Comparison of ENCODE assay signal across 9 mouse cellular contexts in genomic region chr1:14503881-14504742, GRCm38 (mm10).
DNase-seq lines count a peak whose midpoint lies in the region; ATAC-seq and TF ChIP-seq lines count a peak whose summit lies in the region.
"Had no signal": no experiment of that assay in that cellular context is flagged by ENCODE, and none has a peak within 500 bp of the region (broad histone marks: within the 10 kb centered on the region; RNA-seq: fewer than 3 reads in every experiment).

No protein-coding gene starts in this region.

- peak overlapping the region; percentile 8; the same call in 1 of the 2 replicates for H3K4me3 ChIP-seq in intestine, embryonic 14.5 days (ENCODE audit: low read depth, low read length)
- no peak overlapping the region for H3K4me3 ChIP-seq in intestine, embryonic 16.5 days (ENCODE audit: low read length)
- H3K4me3 ChIP-seq in CH12.LX (replicated peaks in 1 of 3; ENCODE audit: low read depth in 2 of 3, low read length in 2 of 3, poor library complexity in 1 of 3): no peak overlapping the region
- peak overlapping the region; percentile 28 for H3K4me3 ChIP-seq in embryonic facial prominence, embryonic 11.5 days (ENCODE audit: low read depth, low read length)
- peak overlapping the region; percentile 13; the same call in 1 of the 2 replicates for H3K4me3 ChIP-seq in hindbrain, postnatal 0 days (ENCODE audit: low read length)

- no peak for TF ChIP-seq RAD21 in CH12.LX (IDR thresholded peaks at IDR 0.05; ENCODE audit: low read depth, low read length)

- H3K4me1 ChIP-seq in intestine, embryonic 14.5 days (replicated peaks; ENCODE audit: control insufficient read depth, insufficient read depth, low read length): peaks cover 5% of the 10 kb centered on the region; the same call in 1 of the 2 replicates
- H3K4me1 ChIP-seq in intestine, embryonic 16.5 days (ENCODE audit: control insufficient read depth, insufficient read depth, low read length): 0 out of 2 replicates have a peak, but pooled peaks cover 3% of the 10 kb centered on the region
- H3K4me1 ChIP-seq in CH12.LX (ENCODE audit: control insufficient read depth in 1 of 2, insufficient read depth in 2 of 2): 0 out of 4 replicates have a peak, but pooled peaks cover 0 to 2% of the 10 kb centered on the region in 2 experiments
- H3K4me1 ChIP-seq in embryonic facial prominence, embryonic 11.5 days (ENCODE audit: control insufficient read depth, insufficient read depth, low read length): no peaks in the 10 kb centered on the region; the same call in 1 of the 2 replicates
- 0 out of 2 replicates have a peak, but pooled peaks cover 9% of the 10 kb centered on the region for H3K4me1 ChIP-seq in hindbrain, postnatal 0 days (ENCODE audit: insufficient read depth, low read length)

- DNase-seq in intestine, embryonic 14.5 days (ENCODE audit: low spot score): peak; percentile 65
- DNase-seq in CH12.LX (ENCODE audit: extremely low read depth): no peak
- DNase-seq in embryonic facial prominence, embryonic 11.5 days (ENCODE audit: low spot score): peak; percentile 80
- DNase-seq in hindbrain, postnatal 0 days (ENCODE audit: low spot score): peak; percentile 27
- no peak for DNase-seq in thymus, adult 18-20 months
- no peak for DNase-seq in right cerebral cortex, postnatal 25 days
- no peak for DNase-seq in ovary, adult 18-20 months (ENCODE audit: low spot score)
- DNase-seq: kidney, adult 8-10 months had no signal

- no peak for TF ChIP-seq POLR2A in CH12.LX (IDR thresholded peaks at IDR 0.05; ENCODE audit: low read depth, low read length)

- no peak for TF ChIP-seq CTCF in CH12.LX (conservative IDR thresholded peaks at IDR 0.05 in 1 of 2, IDR thresholded peaks at IDR 0.05 in 1 of 2; ENCODE audit: low read depth in 2 of 2, low read length in 2 of 2)
- no peak for TF ChIP-seq CTCF in hindbrain, postnatal 0 days (IDR thresholded peaks at IDR 0.05; ENCODE audit: low read depth)

- TF ChIP-seq EP300 in CH12.LX (IDR thresholded peaks at IDR 0.05; ENCODE audit: low read length): no peak

- peaks cover 59% of the 10 kb centered on the region for H3K27me3 ChIP-seq in intestine, embryonic 14.5 days (replicated peaks; ENCODE audit: control insufficient read depth, insufficient read depth, low read length)
- peaks cover 33% of the 10 kb centered on the region for H3K27me3 ChIP-seq in intestine, embryonic 16.5 days (replicated peaks; ENCODE audit: control insufficient read depth, insufficient read depth, low read length)
- H3K27me3 ChIP-seq in CH12.LX (replicated peaks): no peaks in the 10 kb centered on the region
- no peaks in the 10 kb centered on the region for H3K27me3 ChIP-seq in embryonic facial prominence, embryonic 11.5 days (ENCODE audit: control insufficient read depth, insufficient read depth, low read length)
- peaks cover 32% of the 10 kb centered on the region for H3K27me3 ChIP-seq in hindbrain, postnatal 0 days (ENCODE audit: insufficient read depth, low read length)

- no peak overlapping the region for H3K27ac ChIP-seq in intestine, embryonic 14.5 days (ENCODE audit: low read depth)
- no peak overlapping the region for H3K27ac ChIP-seq in intestine, embryonic 16.5 days (ENCODE audit: low read length)
- H3K27ac ChIP-seq in CH12.LX (ENCODE audit: insufficient read depth, low read depth): no peak overlapping the region
- H3K27ac ChIP-seq in embryonic facial prominence, embryonic 11.5 days (replicated peaks; ENCODE audit: low read depth, low read length): peak overlapping the region; percentile 68
- no peak overlapping the region for H3K27ac ChIP-seq in hindbrain, postnatal 0 days

- in situ Hi-C loops in CH12.LX (cut with MboI; ENCODE audit: low pct_ligation_motif_present, low pct_unique_long_range_greater_than_20kb, low sequenced_read_pairs): no loop called here

- no peak for ATAC-seq in intestine, embryonic 14.5 days (replicated peaks; ENCODE audit: low FRiP score, low TSS enrichment, low read depth)
- no peak for ATAC-seq in intestine, embryonic 16.5 days
- ATAC-seq in embryonic facial prominence, embryonic 11.5 days (replicated peaks; ENCODE audit: insufficient number of reproducible peaks, low FRiP score, low TSS enrichment, low read depth): no peak
- no peak for ATAC-seq in hindbrain, postnatal 0 days

- peak overlapping the region; percentile 37 for H3K4me2 ChIP-seq in intestine, embryonic 14.5 days (ENCODE audit: low read length)
- no peak overlapping the region for H3K4me2 ChIP-seq in intestine, embryonic 16.5 days (ENCODE audit: low read depth, low read length)
- H3K4me2 ChIP-seq in CH12.LX (ENCODE audit: insufficient read depth, low read depth, poor library complexity, severe bottlenecking): peak overlapping the region; percentile 38; the same call in 1 of the 2 replicates
- peak overlapping the region; percentile 48 for H3K4me2 ChIP-seq in embryonic facial prominence, embryonic 11.5 days (ENCODE audit: low read depth, low read length)
- peak overlapping the region; percentile 39; the same call in 1 of the 2 replicates for H3K4me2 ChIP-seq in hindbrain, postnatal 0 days (ENCODE audit: low read depth, low read length)

- no peak overlapping the region for H3K9ac ChIP-seq in intestine, embryonic 14.5 days (ENCODE audit: low read length)
- no peak overlapping the region for H3K9ac ChIP-seq in intestine, embryonic 16.5 days (ENCODE audit: low read depth, low read length)
- no peak overlapping the region for H3K9ac ChIP-seq in CH12.LX (ENCODE audit: insufficient read depth, low read depth)
- H3K9ac ChIP-seq in embryonic facial prominence, embryonic 11.5 days (replicated peaks; ENCODE audit: low read length): peak overlapping the region; percentile 33
- H3K9ac ChIP-seq in hindbrain, postnatal 0 days (replicated peaks; ENCODE audit: low read length): no peak overlapping the region

- no peaks in the 10 kb centered on the region for H3K9me3 ChIP-seq in intestine, embryonic 14.5 days (ENCODE audit: control insufficient read depth, low read length)
- no peaks in the 10 kb centered on the region for H3K9me3 ChIP-seq in intestine, embryonic 16.5 days (ENCODE audit: control insufficient read depth, low read length)
- no peaks in the 10 kb centered on the region for H3K9me3 ChIP-seq in CH12.LX (replicated peaks; ENCODE audit: low read length)
- H3K9me3 ChIP-seq in embryonic facial prominence, embryonic 11.5 days (replicated peaks; ENCODE audit: control insufficient read depth, low read length): no peaks in the 10 kb centered on the region
- no peaks in the 10 kb centered on the region for H3K9me3 ChIP-seq in hindbrain, postnatal 0 days (ENCODE audit: low read length)

- H3K36me3 ChIP-seq in intestine, embryonic 14.5 days (ENCODE audit: control insufficient read depth, insufficient read depth, low read length): no peaks in the 10 kb centered on the region
- H3K36me3 ChIP-seq in intestine, embryonic 16.5 days (ENCODE audit: control insufficient read depth, insufficient read depth, low read length): no peaks in the 10 kb centered on the region
- H3K36me3 ChIP-seq in CH12.LX (replicated peaks in 1 of 2; ENCODE audit: control insufficient read depth in 1 of 2, insufficient read depth in 1 of 2, low read length in 1 of 2): no peaks in the 10 kb centered on the region
- no peaks in the 10 kb centered on the region for H3K36me3 ChIP-seq in embryonic facial prominence, embryonic 11.5 days (replicated peaks; ENCODE audit: control insufficient read depth, insufficient read depth, low read depth, low read length)
- no peaks in the 10 kb centered on the region for H3K36me3 ChIP-seq in hindbrain, postnatal 0 days (ENCODE audit: insufficient read depth, low read length)

- H3K79me2 ChIP-seq in CH12.LX (replicated peaks; ENCODE audit: control insufficient read depth, extremely low read depth, insufficient read depth, poor library complexity, severe bottlenecking): no peaks in the 10 kb centered on the region

- WGBS in intestine, embryonic 14.5 days: 9% methylated on average over 17 of the region's 17 CpGs
- WGBS in intestine, embryonic 16.5 days: 8% methylated on average over 17 of the region's 17 CpGs
- WGBS in embryonic facial prominence, embryonic 11.5 days: 3% methylated on average over 17 of the region's 17 CpGs
- 8% methylated on average over 17 of the region's 17 CpGs for WGBS in hindbrain, postnatal 0 days

- dilution Hi-C loops in CH12.LX (cut with MboI; ENCODE audit: extremely low pct_ligation_motif_present, extremely low pct_unique_long_range_greater_than_20kb, low sequenced_read_pairs): no loop called here

TF ChIP-seq in CH12.LX, 34 proteins besides CTCF, POLR2A, EP300 and RAD21:
- TF ChIP-seq POLR2AphosphoS2 (IDR thresholded peaks at IDR 0.05; ENCODE audit: low read depth, low read length) (no peak), HCFC1 (IDR thresholded peaks at IDR 0.05; ENCODE audit: low read depth, low read length) (no peak), USF2 (conservative IDR thresholded peaks at IDR 0.05; ENCODE audit: low read depth, low read length) (no peak), MXI1 (IDR thresholded peaks at IDR 0.05; ENCODE audit: low read depth, low read length) (no peak), JUND (conservative IDR thresholded peaks at IDR 0.05; ENCODE audit: low read depth, low read length) (no peak), IRF4 (IDR thresholded peaks at IDR 0.05; ENCODE audit: low read depth, low read length) (no peak), MYC (IDR thresholded peaks at IDR 0.05; ENCODE audit: low read depth, low read length) (no peak), UBTF (IDR thresholded peaks at IDR 0.05; ENCODE audit: low read depth, low read length) (no peak), PAX5 (IDR thresholded peaks at IDR 0.05; ENCODE audit: low read length) (no peak)

Comparison
In these comparisons a context has a peak if more than half of its experiments do, and no peak if none do; other contexts are left out.
1. H3K4me3 ChIP-seq: peak in intestine, embryonic 14.5 days (single experiment), embryonic facial prominence, embryonic 11.5 days (single experiment) and hindbrain, postnatal 0 days (single experiment); none in intestine, embryonic 16.5 days (single experiment) and CH12.LX (0 of 3).
2. DNase-seq: peak in intestine, embryonic 14.5 days (single experiment), embryonic facial prominence, embryonic 11.5 days (single experiment) and hindbrain, postnatal 0 days (single experiment); none in CH12.LX (single experiment), thymus, adult 18-20 months (0 of 2), right cerebral cortex, postnatal 25 days (single experiment) and ovary, adult 18-20 months (single experiment).